Mouse (Mus musculus): Measurements from ENCODE around the gene Ccdc175.

DNA sequence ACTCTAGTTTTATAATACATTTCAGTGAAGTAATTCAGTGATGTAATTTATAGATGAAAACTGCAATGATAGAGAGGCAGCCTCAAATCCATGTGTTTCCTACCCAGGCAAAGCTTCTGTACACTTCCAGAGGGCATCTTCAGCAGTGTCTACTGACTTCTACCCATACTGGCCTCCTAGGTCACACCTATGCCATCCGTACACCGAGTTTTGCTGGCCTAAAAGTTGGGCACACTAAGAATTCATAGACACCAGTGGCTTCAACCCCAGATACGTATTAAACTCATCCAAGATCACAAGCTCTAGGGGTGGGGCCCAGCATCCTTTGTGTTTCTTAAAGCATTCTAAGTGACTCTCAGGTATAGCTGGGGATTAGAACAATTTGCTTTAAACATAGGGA is 49.3 kb upstream of the Ccdc175 start:
- TF ChIP-seq CTCF (IDR thresholded peaks at IDR 0.05; ENCODE audit: borderline replicate concordance, insufficient read depth, low read length) (no peak), POLR2A (IDR thresholded peaks at IDR 0.05; ENCODE audit: low read depth, low read length) (no peak)

All from embryonic fibroblast, embryonic 13.5 days (primary cell).